Mouse (Mus musculus) C2C12 (cell line): Measurements from ENCODE around the gene Ly86. TPM values are rescaled to one million over a fixed set of nuclear protein-coding genes. Genes with fewer than 3 reads are reported as not detected.

Experiments used
- H3K27me3 ChIP-seq: one replicate; pipeline ENCODE4 v1.6.1; 2011; ENCODE audit not compliant: control insufficient read depth, insufficient read depth, insufficient read length
- H3K36me3 ChIP-seq: one replicate; pipeline ENCODE4 v1.6.1; 2011; ENCODE audit not compliant: control insufficient read depth, insufficient read depth
- H3K4me3 ChIP-seq: one replicate; pipeline ENCODE4 v1.5.1; 2011; ENCODE audit warnings: mild to moderate bottlenecking, control low read depth; ENCODE audit not compliant: poor library complexity, insufficient read depth, severe bottlenecking
- H3K79me2 ChIP-seq: one replicate; pipeline ENCODE4 v1.6.1; 2011; ENCODE audit not compliant: control insufficient read depth, insufficient read depth
- H3K79me3 ChIP-seq: one replicate; pipeline ENCODE4 v1.6.1; 2011; ENCODE audit warnings: low read depth, control low read depth
- H3ac ChIP-seq: one replicate; pipeline ENCODE3; 2011; ENCODE audit warnings: low read depth; ENCODE audit not compliant: control insufficient read depth, insufficient read length
- CEBPB ChIP-seq: IDR thresholded peaks from one replicate; pipeline ENCODE4 v1.6.1; 2011; ENCODE audit warnings: low read depth, mild to moderate bottlenecking, control low read depth, moderate library complexity
- CTCF ChIP-seq: IDR thresholded peaks from one replicate; pipeline ENCODE4 v1.5.1; 2011; ENCODE audit not compliant: control insufficient read depth, insufficient read depth, insufficient read length
- FOSL1 ChIP-seq: IDR thresholded peaks from one replicate; pipeline ENCODE4 v1.8.0; 2011; ENCODE audit warnings: mild to moderate bottlenecking, low read length; ENCODE audit not compliant: poor library complexity, insufficient read depth, severe bottlenecking
- MAX ChIP-seq: IDR thresholded peaks from one replicate; pipeline ENCODE4 v1.6.1; 2011; ENCODE audit warnings: mild to moderate bottlenecking, control low read depth
- MYOD1 ChIP-seq: IDR thresholded peaks from one replicate; pipeline ENCODE4 v1.6.1; 2011; ENCODE audit warnings: low read depth; ENCODE audit not compliant: control insufficient read depth, insufficient read length
- MYOG ChIP-seq: IDR thresholded peaks from one replicate; pipeline ENCODE4 v1.6.1; 2011; ENCODE audit not compliant: control insufficient read depth, insufficient read length; ENCODE audit errors: extremely low read depth
- USF1 ChIP-seq: IDR thresholded peaks from one replicate; pipeline ENCODE4 v1.6.1; 2011; ENCODE audit warnings: low read depth, mild to moderate bottlenecking, control low read depth, moderate library complexity
- polyA plus RNA-seq: library from polyadenylated mRNA; unstranded; fragments of >200 nt; fragmentation: generic; extraction: Trizol; gene quantifications from one replicate; pipeline ENCODE4 v1.2.1, GENCODE M21; 2012; ENCODE audit warnings: missing spikeins

Gene Ly86
- polyA plus RNA-seq, 1 experiment = not detected

DNA sequence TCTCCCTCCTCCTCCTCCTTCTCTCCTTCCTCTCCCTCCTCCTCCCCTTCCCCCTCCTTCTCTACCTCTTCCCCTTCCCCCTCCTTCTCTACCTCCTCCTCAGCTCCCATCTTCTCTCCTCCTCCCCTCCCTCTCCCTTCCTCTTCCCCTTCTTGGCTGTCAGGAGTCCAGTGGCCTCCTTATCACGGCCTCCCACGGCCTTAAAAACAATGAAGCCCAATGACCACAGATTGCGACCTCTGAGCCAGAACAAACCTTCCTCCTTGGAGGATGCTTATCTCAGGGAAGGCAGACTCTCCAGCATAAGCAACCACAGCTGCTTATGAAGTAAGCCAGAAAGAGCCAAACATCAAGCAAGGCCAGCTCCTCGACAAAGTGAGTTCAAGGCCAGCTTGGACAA is 97.0 kb downstream of the Ly86 start:
- no peaks in the 10 kb centered on the region for H3K79me2 ChIP-seq
- H3K36me3 ChIP-seq = no peaks in the 10 kb centered on the region
- H3K4me3 ChIP-seq = no peak overlapping the region
- H3K79me3 ChIP-seq = no peaks in the 10 kb centered on the region
- no peak for TF ChIP-seq MYOG
- no peak for TF ChIP-seq MAX
- TF ChIP-seq MYOD1 = no peak
- TF ChIP-seq CEBPB = no peak
- TF ChIP-seq USF1 = no peak
- no peak for TF ChIP-seq CTCF
- TF ChIP-seq FOSL1 = no peak
- H3K27me3 ChIP-seq = no peaks in the 10 kb centered on the region
- H3ac ChIP-seq = no peak overlapping the region

DNA sequence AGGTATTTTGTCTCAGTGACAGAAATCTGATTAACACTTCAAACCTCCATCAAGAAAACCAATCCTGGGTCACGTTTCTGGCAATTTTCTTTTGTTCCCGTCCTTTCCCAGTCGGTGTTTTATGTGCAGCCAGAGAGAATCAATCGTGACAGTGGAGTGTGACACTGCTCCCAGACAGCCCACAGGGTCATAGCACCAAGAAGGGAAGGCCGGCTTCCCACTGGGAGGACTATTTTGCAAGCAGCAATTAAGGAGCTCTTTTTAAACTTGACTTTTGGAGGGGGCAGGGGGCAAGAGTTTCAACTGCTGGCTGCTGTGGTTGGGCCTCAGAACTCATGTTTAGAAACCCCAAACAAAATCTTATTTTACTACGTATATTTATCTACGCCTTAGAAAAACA is 97.5 kb downstream of the Ly86 start:
- no peaks in the 10 kb centered on the region for H3K36me3 ChIP-seq
- no peaks in the 10 kb centered on the region for H3K79me3 ChIP-seq
- H3K79me2 ChIP-seq = no peaks in the 10 kb centered on the region
- H3K4me3 ChIP-seq = no peak overlapping the region
- TF ChIP-seq FOSL1 (no peak), MAX (no peak), MYOD1 (no peak)
- H3K27me3 ChIP-seq = no peaks in the 10 kb centered on the region
- no peak overlapping the region for H3ac ChIP-seq

DNA sequence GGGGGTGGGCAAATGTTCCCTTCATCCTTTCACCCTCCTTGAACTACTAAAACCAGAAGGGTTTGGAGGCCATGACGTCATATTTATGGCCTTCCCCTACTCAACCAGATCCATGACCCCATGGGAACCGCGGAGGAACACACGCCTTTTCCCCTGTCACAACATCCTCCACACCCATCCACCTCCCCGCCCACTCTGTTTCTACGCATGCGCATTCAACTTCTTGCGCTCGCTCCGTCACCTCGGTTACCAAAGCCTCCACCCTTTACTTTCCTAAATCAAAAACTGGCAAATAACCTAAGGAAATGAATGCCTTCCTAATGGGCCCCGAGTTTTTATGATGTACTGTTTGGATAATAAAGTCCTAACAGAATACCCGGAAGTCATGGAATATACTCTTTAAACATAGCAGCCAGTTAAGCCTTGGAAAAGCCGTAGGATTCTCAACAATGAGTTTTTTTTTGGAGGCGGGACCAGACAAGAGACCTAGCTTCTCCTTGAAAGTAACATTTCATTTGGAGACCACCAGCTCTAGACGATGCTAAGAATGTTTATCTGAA is 101.8 kb downstream of the Ly86 start:
- no peaks in the 10 kb centered on the region for H3K27me3 ChIP-seq
- H3K79me3 ChIP-seq = no peaks in the 10 kb centered on the region
- TF ChIP-seq MYOD1 (no peak), MAX (no peak), CEBPB (no peak), MYOG (no peak), CTCF (no peak), FOSL1 (no peak), USF1 (no peak)
- H3K36me3 ChIP-seq = no peaks in the 10 kb centered on the region
- H3K4me3 ChIP-seq = no peak overlapping the region
- H3K79me2 ChIP-seq = no peaks in the 10 kb centered on the region
- no peak overlapping the region for H3ac ChIP-seq

DNA sequence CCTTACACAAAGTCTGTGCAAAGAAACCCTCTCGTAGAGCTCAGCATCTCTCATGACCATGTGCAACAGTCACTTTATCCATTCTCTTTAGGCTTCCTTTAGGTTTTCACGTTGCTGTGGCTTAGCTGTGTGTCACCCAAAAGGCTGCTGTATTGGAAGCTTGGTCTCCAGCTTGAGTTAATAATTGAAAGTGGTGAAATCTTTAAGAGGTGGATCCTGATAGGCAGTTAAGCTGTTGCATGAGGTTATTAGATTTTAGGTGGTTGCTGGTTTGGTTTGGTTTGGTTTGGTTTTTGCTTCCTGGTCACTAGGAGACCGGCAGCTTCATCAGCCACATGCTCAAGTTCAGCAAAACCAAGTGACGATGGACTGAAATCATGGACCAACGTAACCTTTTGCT is 106.0 kb downstream of the Ly86 start:
- no peak overlapping the region for H3K4me3 ChIP-seq
- no peaks in the 10 kb centered on the region for H3K79me3 ChIP-seq
- H3K79me2 ChIP-seq = no peaks in the 10 kb centered on the region
- H3K36me3 ChIP-seq = no peaks in the 10 kb centered on the region
- no peaks in the 10 kb centered on the region for H3K27me3 ChIP-seq
- H3ac ChIP-seq = no peak overlapping the region
- no peak for TF ChIP-seq MYOG
- no peak for TF ChIP-seq CEBPB
- TF ChIP-seq MAX = no peak
- no peak for TF ChIP-seq FOSL1
- TF ChIP-seq CTCF = no peak
- no peak for TF ChIP-seq USF1
- TF ChIP-seq MYOD1 = no peak

DNA sequence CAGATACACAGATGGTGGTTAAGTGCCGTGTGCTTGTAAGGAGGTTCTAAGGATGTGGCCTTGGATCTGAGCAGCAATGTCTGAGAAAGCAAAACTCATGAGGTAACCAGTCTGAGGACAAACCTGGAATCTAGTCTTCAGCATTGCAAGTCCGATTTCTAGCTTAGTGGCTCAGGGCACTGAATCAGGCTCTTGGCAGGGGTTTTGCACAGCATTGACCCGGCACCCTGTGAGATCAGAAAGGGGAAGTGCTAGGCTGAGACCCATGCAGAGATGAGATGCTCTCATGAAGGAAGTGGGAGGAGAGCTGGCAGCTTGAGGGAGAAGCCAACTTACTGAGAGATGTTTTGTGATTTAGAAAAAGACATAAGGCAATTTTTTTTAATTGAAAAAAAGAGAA is 106.5 kb downstream of the Ly86 start:
- H3ac ChIP-seq = no peak overlapping the region
- no peaks in the 10 kb centered on the region for H3K79me3 ChIP-seq
- H3K4me3 ChIP-seq = no peak overlapping the region
- no peaks in the 10 kb centered on the region for H3K79me2 ChIP-seq
- no peaks in the 10 kb centered on the region for H3K36me3 ChIP-seq
- TF ChIP-seq FOSL1 (no peak), MYOG (no peak), MYOD1 (no peak), CTCF (no peak), CEBPB (no peak), USF1 (no peak), MAX (no peak)
- no peaks in the 10 kb centered on the region for H3K27me3 ChIP-seq

DNA sequence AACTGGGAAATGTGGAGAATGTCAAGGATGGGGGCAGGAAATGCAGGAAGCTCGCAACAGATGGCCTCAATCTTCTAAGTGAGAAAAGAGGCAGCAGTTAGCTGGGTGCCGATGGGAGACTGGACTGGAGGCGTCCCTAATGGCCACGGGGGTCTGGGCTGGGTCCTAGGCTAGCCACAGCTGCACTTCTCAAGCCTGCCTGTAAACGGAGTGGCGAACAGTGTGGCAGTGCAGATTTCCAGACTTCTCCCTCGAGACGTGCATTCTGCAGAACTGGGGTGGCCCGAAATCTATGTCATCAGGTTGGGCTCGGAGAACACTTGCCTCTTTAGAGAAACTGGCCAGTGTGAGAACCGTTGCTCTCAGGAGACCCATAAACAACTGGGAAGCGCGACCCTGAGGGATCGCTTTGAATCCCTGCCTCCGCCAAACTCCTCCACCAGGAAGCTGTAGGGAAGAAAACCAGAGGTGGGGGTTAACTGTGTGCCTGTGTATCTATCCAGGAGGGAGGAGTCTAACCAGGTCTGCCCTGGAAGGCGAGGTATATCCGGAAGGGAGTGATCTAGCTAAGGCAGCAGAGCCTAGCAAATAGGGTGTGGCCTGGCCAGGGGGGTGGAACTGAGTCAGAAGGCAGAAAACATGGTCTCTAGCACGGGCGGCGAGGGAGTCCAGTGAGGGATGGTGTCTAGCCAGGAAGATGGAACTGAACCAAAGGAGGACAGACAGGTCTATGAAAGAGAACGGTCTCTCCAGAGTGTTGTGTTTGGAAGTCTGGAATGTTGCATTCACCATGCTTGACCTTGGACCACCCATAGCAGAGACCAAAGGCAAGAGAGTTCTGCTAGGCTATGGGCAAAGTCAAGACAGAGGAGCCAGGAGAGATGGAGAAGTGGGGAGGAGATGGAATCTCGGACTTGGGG is 107.3 kb downstream of the Ly86 start:
- Histone ChIP-seq H3K27me3 (no peaks in the 10 kb centered on the region), H3K36me3 (no peaks in the 10 kb centered on the region), H3ac (no peak overlapping the region), H3K79me3 (no peaks in the 10 kb centered on the region), H3K4me3 (no peak overlapping the region), H3K79me2 (no peaks in the 10 kb centered on the region)
- no peak for TF ChIP-seq CTCF
- TF ChIP-seq FOSL1 = no peak
- TF ChIP-seq MYOG = no peak
- no peak for TF ChIP-seq MAX
- TF ChIP-seq USF1 = no peak
- no peak for TF ChIP-seq CEBPB
- no peak for TF ChIP-seq MYOD1
